Mouse (Mus musculus) layer of hippocampus, postnatal 14 days (tissue): ENCODE measurements around the gene Ddb1. TPM values are rescaled to one million over a fixed set of nuclear protein-coding genes. Genes with fewer than 3 reads are reported as not detected.
"Not testable (repeated sequence)": the region's sequence is repeated elsewhere in the genome, so short reads cannot be mapped to it uniquely, and the experiment has no call there.

Experiments
- DNase-seq, 2 experiments: peaks; one replicate each; pipeline ENCODE4 v3.0.0; 2021 to 2022; ENCODE audit warnings: low spot score in 2 of 2, mixed read lengths in 1 of 2
- long read RNA-seq, 2 experiments: library from polyadenylated mRNA; stranded (forward); transcript quantifications; one replicate each; pipeline ENCODE4 v2.0.0; 2021
- total RNA-seq, 2 experiments: library from RNA; stranded (reverse); gene quantifications; 2 replicates each; pipeline ENCODE4 v1.2.3; 2021

Ddb1 gene
- 100 to 1,000 TPM; 202 to 215 TPM for total RNA-seq
- long read RNA-seq, experiment 1, full-length matches to known transcripts = 132 of 180 reads
- long read RNA-seq, experiment 1, partial matches to known transcripts = 38 of 180 reads
- long read RNA-seq, experiment 1, other reads (novel, unspliced or antisense) = 10 of 180 reads
- long read RNA-seq, experiment 2, full-length matches to known transcripts = 129 of 177 reads
- long read RNA-seq, experiment 2, partial matches to known transcripts = 34 of 177 reads
- long read RNA-seq, experiment 2, other reads (novel, unspliced or antisense) = 14 of 177 reads

DNA sequence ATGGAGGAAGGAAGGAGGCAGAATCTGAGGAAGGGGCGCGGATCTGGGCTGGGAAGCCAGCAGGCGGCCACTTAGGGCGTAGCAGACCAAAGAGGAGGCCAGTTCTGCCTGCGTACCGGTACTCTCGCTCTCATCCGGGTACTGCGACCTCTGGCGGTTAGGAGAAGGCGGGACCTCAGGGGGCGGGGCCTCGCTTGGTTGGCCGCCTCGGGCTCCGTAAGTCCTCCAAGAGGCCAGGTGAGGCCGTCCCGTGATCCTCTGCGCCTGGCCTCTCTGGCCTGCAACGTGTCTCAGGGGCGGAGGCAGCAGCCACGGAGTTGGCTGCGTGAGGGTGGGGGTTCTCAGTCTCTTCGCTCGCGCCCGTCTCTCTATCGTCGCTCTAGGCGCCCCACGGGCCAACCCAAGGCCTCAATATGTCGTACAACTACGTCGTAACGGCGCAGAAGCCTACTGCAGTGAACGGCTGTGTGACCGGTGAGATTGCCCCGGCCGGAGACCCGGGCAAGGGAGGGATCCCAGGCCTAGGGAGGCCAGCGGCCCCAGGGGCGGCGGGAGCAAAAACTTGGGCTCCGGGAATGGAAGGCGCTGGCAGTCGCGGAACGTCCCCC is at the start of gene Ddb1, which contains the start of gene Tkfc:
Ddb1 (plus strand) TSS at position 35 of the 608 bp plus-strand sequence.
Tkfc (minus strand) TSS at position 362 of the 608 bp plus-strand sequence.
- DNase-seq = peak; percentile 98 to 99

DNA sequence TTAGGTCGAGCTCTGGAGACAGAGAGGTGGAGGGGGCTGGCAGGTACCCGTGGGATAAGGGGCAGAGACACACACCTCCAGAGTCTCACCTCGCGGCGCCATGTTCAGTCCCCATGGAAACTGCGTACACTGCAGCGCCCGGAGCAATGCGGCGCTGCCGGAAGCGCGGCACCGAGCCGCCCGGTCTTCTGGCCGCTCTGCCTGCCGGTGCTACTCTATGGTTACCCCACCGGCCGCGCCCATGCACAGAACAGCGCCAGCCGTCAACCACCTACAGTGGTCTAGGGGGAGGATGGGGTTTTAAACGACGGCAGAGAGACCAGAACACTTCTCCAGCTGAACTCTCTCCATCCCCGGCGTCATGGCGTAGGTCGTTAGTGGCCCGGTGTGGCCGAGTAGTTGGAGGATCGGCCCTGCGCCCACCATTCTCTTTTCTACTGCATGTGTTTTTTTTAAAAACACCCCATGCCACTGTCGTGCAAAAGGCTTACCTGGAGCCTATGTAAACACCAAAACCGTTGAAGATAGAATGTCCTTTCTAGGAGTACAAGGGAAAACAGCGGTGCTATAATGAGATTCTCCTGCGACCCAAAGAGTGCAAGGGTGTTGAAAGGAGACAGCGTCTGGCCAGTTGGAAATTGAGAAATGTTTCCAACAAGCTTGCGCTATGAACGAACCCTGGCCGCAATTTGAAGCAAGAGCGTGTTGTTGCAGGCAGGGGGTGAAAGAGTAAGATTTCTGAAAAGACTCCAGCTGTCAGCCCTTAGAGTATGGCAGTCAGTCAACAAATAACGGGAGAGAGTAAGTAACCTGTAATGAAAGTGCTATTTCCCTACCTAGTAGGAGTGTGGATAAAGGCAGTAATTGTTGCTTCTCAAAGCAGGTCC is 49.3 kb upstream of the Ddb1 start, which contains the start of gene Tmem216:
Tmem216 (minus strand) TSS at position 615 of the 887 bp plus-strand sequence.
- DNase-seq = peak; percentile 78 to 83

DNA sequence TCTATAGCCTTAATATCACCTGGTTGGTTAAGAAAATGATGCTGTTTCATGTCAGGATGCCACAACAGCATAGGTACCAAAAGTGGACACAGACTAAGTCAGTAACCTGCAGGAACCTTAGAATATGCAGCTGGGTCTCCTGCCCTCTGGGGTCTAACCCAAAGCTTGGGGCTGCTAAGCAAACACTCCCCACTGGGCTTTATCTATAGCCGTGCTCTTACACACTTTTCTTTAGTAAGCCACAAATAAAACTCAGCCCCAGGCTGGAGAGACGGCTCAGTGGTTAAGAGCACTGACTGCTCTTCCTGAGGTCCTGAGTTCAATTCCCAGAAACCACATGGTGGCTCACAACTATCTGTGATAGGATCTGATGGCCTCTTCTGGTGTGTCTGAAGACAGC is 48.1 kb upstream of the Ddb1 start:
- no peak for DNase-seq

DNA sequence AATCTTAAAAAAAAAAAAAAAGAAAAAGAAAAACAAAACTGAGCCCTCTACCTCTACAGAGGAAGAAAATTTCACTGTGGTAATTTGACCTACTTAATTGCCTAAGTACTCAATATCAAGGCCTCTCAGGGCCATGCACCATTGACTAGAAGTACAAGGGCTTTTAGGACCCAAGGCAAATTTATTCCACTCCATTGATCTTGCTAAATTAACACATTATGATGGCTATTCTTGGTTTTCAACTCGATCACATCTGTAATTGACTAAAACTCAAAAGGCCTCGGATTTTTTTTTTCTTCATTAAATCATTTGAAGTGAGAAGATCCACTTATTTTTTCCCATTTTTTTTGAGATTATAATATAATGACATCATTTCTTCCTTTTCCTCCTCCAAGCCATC is 47.7 kb upstream of the Ddb1 start:
- DNase-seq = no peak

DNA sequence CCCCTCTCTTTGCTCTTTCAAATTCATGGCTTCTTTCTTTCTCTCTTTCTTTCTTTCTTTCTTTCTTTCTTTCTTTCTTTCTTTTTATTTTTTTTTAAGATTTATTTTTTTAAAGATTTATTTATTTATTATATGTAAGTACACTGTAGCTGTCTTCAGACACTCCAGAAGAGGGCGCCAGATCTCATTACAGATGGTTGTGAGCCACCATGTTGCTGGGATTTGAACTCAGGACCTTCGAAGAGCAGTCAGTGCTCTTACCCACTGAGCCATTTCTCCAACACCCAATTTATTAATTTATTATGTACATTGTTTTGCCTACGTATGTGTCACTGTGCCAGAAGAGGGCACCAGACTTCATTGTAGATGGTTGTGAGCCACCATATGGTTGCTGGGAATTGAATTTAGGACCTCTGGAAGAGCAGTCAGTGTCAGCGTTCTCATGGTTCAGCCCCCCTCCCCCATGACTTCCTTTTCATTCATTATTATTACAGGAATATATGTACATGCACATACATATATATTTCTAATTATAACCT is 47.2 kb upstream of the Ddb1 start:
- DNase-seq = not testable (repeated sequence)

DNA sequence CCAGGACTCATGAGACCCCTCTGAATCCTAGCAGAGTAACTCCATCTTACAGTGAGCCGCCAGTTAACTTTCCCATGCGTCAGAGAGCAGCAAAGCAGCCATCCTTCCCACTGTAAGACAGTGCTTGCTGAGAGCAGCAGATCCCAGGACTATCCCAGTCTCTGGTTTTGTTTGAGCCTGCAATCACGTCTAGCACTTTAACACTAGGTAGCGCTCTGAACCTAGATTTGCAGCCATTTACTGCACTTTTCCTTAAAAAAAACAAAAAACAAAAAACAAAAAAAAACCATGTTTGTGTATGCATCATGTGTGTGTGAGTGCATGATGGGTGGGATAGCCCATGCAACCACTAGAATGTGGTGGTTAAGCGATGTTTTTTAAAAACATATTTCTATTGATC is 45.0 kb upstream of the Ddb1 start:
- DNase-seq = no peak

DNA sequence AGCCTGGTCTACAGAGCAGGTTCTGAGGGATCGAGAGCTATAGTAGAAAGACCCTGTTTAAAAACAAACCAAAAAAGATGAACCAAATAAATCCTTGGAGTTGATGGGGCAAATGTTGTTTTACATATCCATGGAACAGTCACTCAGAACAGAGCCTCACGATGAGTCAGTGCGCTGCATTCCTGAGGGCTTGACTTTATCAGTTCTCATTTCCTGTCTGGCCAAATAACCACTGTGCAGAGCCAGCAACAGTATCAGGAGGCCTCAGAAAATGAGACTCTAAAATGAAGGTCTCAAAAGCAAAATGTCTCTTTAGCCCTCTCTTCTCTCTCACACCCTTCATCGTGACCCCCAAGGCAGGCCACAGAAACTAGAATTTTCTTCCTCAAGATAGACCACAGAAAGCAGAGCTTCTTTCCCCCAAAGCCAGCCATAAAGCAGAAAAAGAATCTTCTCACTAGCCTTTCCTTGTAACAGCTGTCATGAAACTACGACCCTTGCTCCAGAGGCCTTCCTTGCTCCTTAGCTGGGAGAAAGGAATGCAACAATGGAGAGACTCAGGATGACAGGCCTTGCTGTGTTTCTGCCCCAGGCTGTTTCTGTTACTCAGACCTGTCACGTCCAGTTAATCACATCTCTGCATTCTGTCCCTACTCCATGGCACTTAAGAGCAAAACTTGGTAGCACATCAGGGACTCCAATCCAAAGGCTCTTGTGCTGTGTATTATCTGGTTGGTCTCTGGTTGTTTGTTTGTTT is 43.4 kb upstream of the Ddb1 start:
- DNase-seq = no peak

DNA sequence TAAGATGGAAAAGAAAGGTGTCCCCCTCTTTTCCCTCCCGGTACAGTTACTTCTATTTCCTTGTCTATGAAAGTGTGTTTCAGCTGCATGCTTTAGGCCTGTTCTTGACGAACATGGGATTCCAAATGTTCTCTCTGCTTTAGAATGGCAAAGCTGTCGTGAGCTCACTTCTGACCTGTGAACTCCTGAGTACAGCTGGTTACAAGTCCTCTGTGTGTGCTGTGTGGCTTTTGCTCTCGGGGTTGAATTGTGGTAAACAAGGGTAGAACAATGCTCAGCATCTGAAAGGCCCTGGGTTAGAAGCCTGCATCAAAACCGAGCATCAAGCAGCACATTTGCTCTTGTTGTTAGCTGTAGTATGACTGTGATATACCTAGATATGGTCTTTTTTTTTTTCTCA is 42.8 kb upstream of the Ddb1 start:
- no peak for DNase-seq

DNA sequence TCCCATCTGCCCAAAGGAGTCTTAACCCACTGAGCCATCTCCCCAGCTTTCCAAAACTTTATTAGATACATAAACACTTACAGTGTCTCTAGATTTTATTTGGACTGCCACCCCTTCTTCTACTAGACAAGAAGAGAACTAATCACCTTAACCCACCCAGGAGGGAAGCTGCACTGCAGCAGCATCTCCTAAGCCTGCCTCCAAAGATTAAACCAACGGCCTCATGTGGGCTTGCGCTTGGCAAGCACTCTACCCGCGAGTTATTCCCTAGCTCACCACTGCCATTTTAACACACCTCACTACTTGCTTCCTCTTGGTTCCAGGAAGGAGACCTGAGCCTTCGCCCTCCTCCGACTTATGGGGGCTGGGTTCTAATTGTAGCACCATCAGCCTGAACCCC is 40.8 kb upstream of the Ddb1 start:
- DNase-seq = no peak

DNA sequence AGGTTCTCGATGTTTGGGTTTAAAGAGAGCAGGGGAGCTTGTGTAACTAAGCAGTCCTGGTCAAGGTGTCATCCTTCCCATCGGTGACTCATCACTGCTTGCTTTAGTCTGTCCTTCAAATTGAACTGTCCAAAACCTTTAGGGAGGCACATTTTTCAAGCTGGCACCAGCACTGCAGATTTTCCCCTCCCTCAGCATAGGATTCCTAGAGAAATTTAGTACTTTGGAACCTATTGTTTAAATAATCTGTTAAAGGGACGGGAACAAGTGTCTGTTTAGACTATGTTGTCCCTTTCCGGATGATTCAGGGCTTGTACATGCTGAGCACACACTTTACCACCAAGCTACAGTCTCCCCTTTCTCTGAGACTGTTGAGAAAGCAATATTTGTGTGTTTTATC is 39.9 kb upstream of the Ddb1 start:
- DNase-seq = no peak

DNA sequence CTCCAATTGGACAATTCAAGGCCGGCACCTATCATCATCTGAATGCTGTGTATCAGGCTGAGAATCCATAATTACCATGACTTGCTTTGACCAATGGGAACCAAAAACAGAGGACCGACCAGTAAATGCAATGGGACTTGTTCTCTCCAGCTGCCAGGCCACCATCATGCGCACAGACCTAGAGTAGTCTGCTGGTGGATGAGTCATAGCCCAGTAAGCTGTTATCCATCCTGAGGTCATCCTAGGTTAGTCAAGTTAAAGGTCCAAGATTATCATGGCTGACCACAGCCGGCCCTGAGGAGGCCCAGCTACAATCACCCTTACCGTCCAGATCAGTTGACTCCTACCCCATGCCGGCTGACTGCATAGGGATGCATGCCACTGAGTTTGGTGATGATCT is 35.5 kb upstream of the Ddb1 start:
- DNase-seq = no peak

DNA sequence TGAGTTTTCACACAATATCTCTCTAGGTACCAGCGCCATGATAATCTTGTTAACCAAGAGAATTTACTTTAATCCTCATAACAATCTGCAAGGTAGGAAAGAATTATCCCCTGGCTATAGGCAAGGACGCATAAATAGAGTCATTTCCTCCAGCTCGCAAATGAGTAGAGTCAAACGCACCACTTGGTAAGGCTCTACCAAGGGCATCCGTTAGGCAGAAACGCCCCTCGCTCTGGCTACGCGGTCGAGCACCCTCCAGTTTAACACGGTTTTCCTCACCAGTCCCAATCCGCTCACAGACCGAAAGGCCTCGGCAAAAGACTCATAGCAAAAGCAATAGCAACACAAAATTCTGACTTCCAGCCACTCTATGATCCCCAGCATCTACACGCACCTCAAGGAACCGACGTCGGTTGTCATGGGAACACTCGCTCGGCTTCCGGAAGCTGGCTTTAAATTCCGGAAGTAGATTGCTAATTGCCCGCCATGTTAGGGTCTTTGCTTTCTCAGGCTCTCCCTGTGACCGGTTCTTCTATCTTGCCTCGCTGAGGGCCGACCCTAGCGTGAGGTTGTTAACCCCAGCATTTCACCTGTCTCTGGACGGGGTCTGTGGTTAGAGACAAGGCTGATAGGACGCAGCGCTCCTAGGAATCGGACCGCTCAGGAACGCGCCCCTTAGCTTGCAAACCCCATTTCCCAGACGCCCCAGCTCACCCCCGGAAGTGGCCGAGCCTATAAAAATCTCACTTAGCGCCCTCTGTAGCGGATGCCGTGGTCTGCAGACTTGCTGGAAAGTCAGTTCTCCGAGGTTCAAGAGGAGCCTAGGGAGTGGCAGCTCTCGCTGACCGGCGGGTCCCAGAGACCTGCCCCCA is 28.2 kb upstream of the Ddb1 start, which contains the start of the genes Cyb561a3 and Tmem138:
Cyb561a3 (plus strand) TSS at position 483 of the 872 bp plus-strand sequence.
Tmem138 (minus strand) TSS at position 673 of the 872 bp plus-strand sequence.
- peak; percentile 94 to 95 for DNase-seq

DNA sequence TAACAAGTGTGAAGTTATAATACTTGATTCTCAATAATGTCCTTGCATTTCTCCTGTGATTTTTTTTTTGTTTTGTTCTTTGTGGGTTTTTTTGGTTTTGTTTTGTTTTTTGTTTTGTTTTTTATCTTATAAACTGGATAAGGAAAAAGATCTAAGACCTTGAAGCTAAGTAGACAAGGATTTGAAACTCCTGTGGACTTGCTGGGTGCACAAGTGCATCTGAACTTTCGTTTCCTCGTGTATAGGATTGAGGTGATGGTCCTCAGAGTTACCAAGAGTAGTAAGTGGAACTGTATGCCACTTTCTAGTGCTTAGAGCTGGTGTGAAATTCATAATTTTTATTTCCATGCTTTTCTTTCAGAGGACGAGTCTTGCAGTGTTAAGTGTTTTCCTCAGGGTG is 25.0 kb upstream of the Ddb1 start:
- no peak for DNase-seq

DNA sequence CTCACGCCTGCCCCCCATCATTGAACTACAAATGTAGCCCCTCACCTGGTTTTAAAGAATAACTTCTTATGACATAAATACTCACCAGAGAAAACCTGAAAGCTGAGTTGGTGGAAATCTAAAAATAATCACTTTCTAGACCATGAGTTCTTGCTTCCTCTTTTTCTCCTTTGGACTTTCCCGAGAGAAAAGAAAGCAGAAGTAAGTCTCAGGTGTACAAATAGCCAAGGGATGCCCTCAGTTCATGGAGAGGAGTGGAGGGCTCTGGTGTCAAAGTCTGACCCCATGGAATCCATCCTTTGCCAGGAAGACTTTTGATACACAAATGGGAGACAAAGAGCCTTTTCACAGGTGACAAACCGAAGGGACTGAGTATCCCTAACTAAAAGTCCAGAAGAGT is 24.4 kb upstream of the Ddb1 start:
- DNase-seq = no peak

DNA sequence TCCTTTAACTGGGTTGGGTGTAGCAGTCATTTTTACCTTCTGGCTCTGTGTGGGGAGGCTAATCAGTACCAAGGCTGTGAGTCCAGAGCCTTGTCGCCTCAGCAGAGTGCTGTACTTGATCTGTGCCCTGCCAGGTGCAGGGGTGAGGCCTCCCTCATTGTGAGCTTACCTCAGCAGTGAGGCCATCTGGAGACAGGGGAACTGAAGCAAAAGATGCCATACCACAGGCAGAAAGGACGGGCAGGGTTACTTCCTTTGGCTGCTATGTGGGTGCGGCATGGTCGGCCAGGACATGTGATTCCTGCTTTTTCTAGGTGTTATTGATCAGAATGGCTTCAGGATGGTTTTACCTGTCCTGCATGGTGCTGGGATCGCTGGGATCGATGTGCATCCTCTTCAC is 23.1 kb upstream of the Ddb1 start:
- DNase-seq = no peak

DNA sequence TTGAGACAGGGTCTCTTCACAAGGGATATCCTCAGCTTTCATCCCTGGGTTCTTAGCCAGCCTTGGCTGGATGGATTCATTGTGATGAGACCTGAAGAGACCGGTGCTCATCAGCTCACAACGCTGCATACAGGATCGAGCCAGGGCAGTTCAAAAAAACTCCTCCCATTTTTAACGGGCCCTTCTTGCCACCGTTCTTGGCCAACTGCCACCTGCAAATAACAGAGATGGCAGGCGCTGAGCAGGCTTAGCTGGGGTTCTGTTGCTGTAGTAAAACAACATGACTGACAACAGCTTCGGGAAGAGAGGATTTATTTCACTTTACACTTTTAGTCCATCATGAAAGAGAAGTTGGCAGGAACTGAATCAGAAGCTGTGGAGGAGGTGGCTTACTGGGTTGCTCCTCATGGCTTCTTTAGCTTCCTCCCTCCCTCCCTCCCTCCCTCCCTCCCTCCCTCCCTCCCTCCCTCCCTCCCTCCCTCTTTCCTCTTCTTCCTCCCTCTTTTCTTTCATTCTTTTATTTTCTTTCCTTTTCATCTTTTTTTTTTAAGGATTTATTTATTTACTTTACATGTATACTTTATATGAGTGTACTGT is 21.5 kb upstream of the Ddb1 start:
- DNase-seq = no peak

DNA sequence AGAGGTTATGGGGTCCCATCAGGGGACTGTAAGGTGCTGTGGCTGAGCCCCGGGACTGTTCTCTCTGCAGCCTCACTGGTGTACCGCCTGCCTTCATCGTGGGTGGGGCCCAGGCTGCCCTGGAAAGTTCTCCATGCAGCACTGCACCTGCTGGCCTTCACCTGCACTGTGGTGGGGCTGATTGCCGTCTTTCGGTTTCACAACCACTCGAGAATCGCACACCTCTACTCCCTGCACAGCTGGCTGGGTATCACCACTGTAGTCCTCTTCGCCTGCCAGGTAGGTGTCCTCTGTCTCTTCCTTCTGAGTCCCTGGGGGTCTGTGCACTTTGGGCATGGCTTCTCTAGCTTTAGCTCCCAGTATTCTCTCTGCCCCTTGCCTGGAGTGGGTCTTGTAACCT is 20.0 kb upstream of the Ddb1 start:
- no peak for DNase-seq

DNA sequence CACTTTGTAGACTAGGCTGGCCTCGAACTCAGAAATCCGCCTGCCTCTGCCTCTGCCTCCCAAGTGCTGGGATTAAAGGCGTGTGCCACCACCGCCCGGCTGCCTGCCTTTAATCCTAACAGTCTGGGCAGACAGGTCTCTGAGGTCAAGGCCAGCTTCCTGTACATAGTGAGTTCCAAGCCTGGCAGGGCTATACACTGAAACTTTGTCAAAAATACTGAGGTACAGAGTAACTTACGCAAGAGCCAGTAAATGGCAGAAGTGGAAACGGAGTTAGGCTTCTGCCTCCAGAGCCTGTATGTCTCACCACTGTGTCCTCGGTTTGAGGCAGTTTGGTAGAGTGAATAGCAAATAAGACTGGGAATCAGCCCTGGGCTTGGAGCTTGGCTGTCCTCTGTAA is 17.9 kb upstream of the Ddb1 start:
- no peak for DNase-seq

DNA sequence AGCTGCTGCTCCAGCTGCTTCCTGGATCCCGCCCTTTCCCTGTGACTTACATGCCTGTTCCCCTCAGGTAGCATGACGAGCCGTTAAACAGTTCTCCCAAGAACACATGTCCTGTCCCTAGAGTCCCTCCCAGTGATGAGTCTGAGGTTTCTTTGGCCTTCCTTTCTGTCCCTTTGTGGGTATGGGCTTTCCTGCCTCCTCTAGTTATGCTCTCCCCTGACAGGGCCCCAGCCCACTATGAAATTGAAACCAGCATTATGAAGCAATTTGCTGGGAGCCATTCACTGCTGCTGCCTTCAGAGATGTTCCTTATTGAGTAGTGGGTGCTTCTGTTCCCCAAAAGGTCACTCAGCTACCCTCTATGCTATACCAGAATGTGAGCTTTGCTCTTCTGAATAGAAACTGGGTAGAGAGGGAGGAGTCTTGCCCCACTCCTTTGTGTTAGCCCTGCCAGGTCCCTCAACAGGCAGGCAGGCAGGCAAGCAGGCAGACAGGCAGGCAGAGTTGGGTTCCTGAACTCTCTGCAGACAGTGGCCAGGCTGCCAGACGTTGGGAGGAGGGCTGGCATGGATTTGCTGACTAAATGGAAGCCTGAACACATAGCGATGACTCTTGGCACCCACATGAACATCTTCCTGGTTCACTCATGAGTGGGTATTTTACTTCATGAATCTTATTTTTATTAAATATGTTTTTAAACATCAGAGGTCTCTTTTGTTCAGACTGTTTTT is 15.8 kb upstream of the Ddb1 start:
- DNase-seq = no peak
